Mouse (Mus musculus) adrenal gland, postnatal 36 days (tissue): ENCODE data around the gene 9130409I23Rik. TPM values are rescaled to one million over a fixed set of nuclear protein-coding genes. Genes with fewer than 3 reads are reported as not detected.
"Not testable (repeated sequence)": the region's sequence is repeated elsewhere in the genome, so short reads cannot be mapped to it uniquely, and the experiment has no call there.

ENCODE experiments used
- DNase-seq, 2 experiments: peaks; one replicate each; pipeline ENCODE4 v3.0.0; 2021; ENCODE audit warnings: mixed read lengths in 1 of 2
- total RNA-seq, 2 experiments: library from RNA; stranded (reverse); gene quantifications; 2 replicates each; pipeline ENCODE4 v1.2.3; 2021

9130409I23Rik gene
- total RNA-seq, 2 experiments from 2014 or later = not detected

- DNase-seq = not testable (repeated sequence)
These were observed 15.8 kb upstream of the 9130409I23Rik start for GRCm38 (mm10) chr1:181035015-181035778.

- peak; percentile 38 to 43 for DNase-seq
These were observed 13.4 kb upstream of the 9130409I23Rik start for GRCm38 (mm10) chr1:181037623-181038022.

GRCm38 (mm10) chr1:181039652-181040051 lies 11.4 kb upstream of the 9130409I23Rik start:
- DNase-seq = no peak

- no peak for DNase-seq
These were observed 3.5 kb upstream of the 9130409I23Rik start for GRCm38 (mm10) chr1:181047520-181047919.

- DNase-seq = no peak
These were observed 1.7 kb upstream of the 9130409I23Rik start for GRCm38 (mm10) chr1:181049328-181049842.

- DNase-seq = no peak
These were observed 1.9 kb downstream of the 9130409I23Rik start for GRCm38 (mm10) chr1:181052898-181053297.

GRCm38 (mm10) chr1:181061784-181062485 lies 10.9 kb downstream of the 9130409I23Rik start:
- no peak for DNase-seq

GRCm38 (mm10) chr1:181063991-181064390 lies 13.0 kb downstream of the 9130409I23Rik start:
- DNase-seq = no peak

GRCm38 (mm10) chr1:181064648-181065047 lies 13.6 kb downstream of the 9130409I23Rik start:
- peak in 1 of 2 experiments; percentile 8 for DNase-seq

- DNase-seq = no peak
These were observed 17.3 kb downstream of the 9130409I23Rik start for GRCm38 (mm10) chr1:181068344-181068743.

- DNase-seq = no peak
These were observed 18.6 kb downstream of the 9130409I23Rik start for GRCm38 (mm10) chr1:181069671-181070070.

GRCm38 (mm10) chr1:181073075-181073474 lies 22.0 kb downstream of the 9130409I23Rik start:
- peak in 1 of 2 experiments; percentile 18 for DNase-seq

- no peak for DNase-seq
These were observed 33.0 kb downstream of the 9130409I23Rik start for GRCm38 (mm10) chr1:181084021-181084420.

- no peak for DNase-seq
These were observed 39.0 kb downstream of the 9130409I23Rik start for GRCm38 (mm10) chr1:181090048-181090447.

Other genes starting within 250 kb of the 9130409I23Rik start
- gene H3f3a, start 237.3 kb upstream of the 9130409I23Rik start, total RNA-seq = 100 to 1,000 TPM; 680 to 813 TPM
- 10 to 100 TPM; 24.6 to 30.5 TPM for gene Sde2, start 200.1 kb upstream of the 9130409I23Rik start, total RNA-seq
- 1 to 10 TPM in 1 of 2 experiments, under 1 TPM in 1; 0.43 to 1.2 TPM for gene Lefty2, start 158.1 kb upstream of the 9130409I23Rik start, total RNA-seq
- 10 to 100 TPM; 42.9 to 45.6 TPM for gene Pycr2, start 146.9 kb upstream of the 9130409I23Rik start, total RNA-seq
- 1 to 10 TPM; 3.4 to 9.0 TPM for gene Lefty1, start 116.2 kb upstream of the 9130409I23Rik start, total RNA-seq
- 10 to 100 TPM; 52.6 to 80.8 TPM for gene Tmem63a, start 108.9 kb upstream of the 9130409I23Rik start, total RNA-seq
- gene Ephx1, start 30.3 kb upstream of the 9130409I23Rik start, total RNA-seq = 100 to 1,000 TPM; 139 to 160 TPM
- gene Nvl, start 93.0 kb downstream of the 9130409I23Rik start, total RNA-seq = 10 to 100 TPM; 15.8 to 18.8 TPM
- 10 to 100 TPM; 46.1 to 60.5 TPM for gene Cnih4, start 93.5 kb downstream of the 9130409I23Rik start, total RNA-seq
- 100 to 1,000 TPM; 139 to 142 TPM for gene Wdr26, start 160.8 kb downstream of the 9130409I23Rik start, total RNA-seq